Mouse (Mus musculus) heart, postnatal 0 days (tissue): ENCODE results near the gene Zfp82.

Experiments
- CTCF ChIP-seq: IDR thresholded peaks from 2 replicates; pipeline ENCODE4 v1.5.1; 2016; ENCODE audit warnings: antibody characterized with exemption, control low read depth, low read depth
- EP300 ChIP-seq: IDR thresholded peaks from 2 replicates; pipeline ENCODE4 v1.6.1; 2016; ENCODE audit warnings: antibody characterized with exemption, low read depth

DNA sequence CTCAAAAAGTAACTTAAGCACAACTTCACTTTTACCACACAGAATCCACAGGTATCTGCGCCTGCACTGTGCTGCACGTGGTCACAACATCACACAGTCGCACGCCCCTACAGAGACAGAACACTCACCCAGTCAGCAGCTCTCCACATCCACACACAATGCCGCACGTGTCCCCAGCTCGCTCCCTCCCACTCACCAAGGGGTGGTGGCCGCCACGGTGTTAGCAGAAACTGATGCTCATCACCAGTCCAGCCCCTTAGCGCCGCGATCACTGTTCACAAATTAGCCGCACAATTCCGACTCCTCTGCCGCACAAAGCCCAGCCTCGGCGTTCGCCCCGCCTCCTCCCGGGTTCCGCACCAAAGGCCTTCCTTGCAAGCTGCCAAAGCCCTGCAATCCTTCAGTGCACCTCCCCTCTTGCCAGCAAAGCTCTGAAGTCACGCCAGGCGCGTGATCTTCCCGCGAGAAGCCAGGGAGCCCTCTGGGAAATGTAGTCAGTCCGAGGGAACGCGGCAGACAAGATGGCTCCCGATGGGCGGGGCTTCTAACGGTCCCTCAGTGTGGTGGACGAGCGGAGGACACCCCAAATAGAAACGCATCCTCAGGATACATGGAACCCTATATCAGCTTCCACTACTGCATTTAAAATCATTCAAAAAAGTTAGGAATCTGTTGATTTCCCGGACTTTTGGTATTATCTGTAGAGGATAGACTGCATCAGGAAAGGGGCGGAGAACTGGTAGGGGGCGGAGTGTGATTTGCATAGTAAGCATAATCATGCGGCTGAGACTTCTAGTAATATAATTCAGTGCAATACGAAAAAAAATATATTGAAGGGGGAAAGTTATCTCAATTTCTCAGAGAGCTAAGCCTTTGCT, 17.6 kb upstream of the Zfp82 start, which contains the start of the genes Gm26920 and Zfp566:
- TF ChIP-seq CTCF, result no peak
- no peak; the same call in 1 of the 2 replicates for TF ChIP-seq EP300
